Mouse (Mus musculus) gastrocnemius, postnatal 14 days (tissue): ENCODE measurements at regions not wholly inside any gene's neighbourhood (a gene's known extent, or its start where the extent isn't known, plus 50 kb on each side); places are given as distances from the start of the nearest gene placed in this dataset.

Source experiments
- DNase-seq: peaks from one replicate; pipeline ENCODE4 v3.0.0; 2021; ENCODE audit warnings: mixed read lengths
- intact Hi-C: fragments of 180-260 bp; cut with DNase I; formaldehyde crosslinking; loops from one replicate; pipeline ENCODE4 v1.15.1; 2025; ENCODE audit warnings: low total_unique reads

DNA sequence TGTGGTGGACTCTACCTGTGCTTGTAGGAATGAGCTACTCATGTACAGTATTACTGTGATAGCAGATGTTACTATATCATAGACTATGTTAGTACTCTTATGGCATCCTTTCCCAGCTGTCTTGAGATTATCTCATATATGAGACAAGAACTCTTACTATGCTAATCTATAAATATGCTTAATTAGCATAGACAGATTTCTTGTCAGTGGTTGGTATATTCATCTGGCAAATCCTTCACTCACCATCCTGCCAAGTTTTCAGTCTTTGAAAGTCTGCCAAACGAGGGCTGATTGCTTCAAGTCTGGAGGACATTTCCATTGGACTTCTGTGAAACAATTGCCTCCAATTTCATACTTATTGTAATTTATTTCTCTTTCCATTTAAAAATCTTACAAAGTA is 323.4 kb upstream of the Tle1 start:
- intact Hi-C loops, result no loop called here
- no peak for DNase-seq

DNA sequence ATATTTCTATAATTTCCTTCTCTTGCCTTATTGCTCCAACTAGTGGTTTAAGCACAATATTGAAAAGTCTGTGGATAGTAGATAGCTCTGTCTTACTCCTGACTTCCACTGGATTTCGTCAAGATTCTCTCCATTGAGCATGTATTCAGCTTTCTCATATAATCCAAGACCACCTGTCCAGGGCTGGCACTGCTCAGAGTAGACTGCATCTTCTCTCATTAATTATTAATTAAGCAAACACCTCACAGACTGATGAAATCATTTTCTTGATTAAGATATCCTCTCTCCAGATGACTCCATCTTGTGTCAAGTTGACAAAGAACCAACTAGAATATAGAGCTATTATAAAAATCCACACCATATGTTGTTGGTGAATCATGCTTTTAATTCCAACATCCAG is 310.5 kb upstream of the Tle1 start:
- DNase-seq, result no peak
- intact Hi-C loops, result no loop called here

DNA sequence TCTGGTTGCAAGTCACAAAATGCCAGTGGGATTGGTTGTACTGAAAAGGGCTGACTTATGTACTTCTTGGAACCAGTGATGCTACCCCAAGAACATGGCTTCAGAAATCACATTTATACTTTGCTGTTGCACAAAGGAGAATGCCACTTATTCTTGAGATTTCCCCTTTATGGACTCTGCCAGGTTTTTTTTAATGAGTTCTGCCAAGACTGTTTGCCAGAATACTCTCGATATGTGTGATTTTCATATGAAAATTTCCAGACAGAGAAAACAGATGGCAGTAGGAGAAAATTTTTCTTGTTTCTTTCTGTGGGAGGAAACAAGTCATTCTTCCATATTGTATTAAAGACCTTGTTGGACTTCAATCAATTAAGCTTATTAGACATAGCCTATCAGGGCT is 281.0 kb upstream of the Tle1 start:
- no peak for DNase-seq
- intact Hi-C loops, result no loop called here

DNA sequence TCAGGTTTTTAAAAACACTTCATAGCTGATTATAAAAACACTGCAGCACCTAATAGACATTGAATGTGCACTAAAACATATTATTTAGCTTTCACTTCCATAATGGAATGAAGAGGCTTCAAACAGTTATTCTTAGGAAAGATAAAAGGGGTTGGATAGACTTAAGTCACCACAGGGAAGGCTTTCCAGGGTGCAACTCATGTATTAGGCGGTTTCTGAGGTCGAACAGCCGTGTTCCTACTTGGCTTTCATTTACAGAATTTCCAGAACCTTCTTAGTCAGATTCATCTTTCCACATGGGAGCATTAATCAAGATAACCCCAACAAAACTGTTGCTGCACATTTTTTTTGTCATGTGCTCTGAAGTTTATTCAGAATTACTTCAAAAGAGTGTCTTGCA is 279.8 kb upstream of the Tle1 start:
- intact Hi-C loops, result no loop called here
- DNase-seq, result no peak

DNA sequence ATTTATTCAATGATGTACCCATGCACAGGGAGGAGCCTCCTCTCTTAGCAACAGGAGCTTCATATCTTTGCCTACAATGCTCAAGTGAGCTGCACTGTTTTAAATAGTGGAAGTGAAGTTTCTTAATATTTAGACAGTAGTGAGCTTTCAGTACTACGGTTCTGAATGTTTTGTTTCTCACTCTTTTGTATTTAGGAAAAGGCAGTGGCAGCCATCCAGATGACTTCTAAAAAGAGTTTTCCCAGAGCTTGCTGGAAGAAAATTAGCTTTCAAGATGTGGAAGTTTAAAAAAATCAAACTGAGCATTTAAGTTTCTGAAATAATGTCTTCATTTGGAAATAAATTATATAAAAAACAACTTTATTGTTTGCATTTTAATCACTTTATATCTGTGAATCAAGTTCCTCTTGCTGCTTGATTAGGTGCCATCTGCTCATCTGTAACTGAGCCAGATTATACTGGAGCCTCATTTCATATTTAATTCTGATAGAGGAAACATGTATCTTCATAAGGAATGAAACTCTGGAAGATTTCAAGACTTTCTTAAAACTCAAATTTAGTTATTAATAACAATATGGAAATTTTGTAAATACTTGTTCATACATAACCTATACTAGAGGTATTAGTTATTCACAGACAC is 268.6 kb upstream of the Tle1 start:
- intact Hi-C loops, result no loop called here
- peak; percentile 25 for DNase-seq

DNA sequence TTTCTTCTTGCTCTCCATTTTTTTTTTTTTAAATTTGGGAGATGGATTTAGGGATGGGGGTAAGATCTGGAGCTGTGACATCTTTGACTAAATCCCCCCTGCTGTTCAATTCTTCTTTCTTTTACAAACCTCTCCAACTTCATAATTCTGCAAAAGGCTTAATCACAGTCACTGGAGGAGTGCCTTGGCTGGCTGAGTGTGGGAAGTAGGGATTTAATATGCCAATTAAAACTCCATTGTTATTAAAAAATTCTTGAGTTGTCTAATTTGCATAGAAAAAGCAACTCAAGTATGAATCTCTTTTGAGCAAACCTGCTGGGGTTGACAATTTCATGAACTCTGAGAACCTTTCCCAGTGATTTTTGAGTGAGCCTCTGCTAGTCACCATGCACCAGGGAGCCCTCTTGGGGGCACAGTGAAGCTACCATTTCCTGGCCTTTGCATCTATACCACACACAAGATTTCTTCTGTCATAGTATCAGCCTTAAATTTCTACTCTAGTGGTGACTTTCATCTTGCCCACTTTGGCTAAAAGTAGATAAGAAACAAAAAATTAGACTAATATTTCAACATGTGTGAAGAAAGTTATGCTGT is 243.6 kb upstream of the Tle1 start:
- no peak for DNase-seq
- intact Hi-C loops, result no loop called here

DNA sequence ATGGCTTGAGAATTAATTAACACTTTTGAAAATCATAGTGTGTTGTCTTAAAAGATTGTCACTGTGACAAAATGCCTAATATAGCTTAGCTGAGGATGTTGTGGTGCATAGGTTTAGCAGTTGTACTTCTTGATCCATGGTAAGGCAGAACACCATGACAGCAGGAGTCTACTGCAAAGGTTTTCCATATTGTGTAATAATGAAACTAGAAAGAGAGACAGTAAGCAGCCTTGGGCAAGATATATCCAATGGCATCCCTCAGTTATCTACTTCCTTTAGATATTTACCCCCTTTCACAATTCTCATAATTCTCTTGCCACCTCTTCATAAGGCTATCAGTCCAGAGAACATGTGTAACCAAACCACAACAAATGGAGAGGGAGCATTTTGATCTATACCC is 236.6 kb upstream of the Tle1 start:
- DNase-seq, result no peak
- intact Hi-C loops, result no loop called here

DNA sequence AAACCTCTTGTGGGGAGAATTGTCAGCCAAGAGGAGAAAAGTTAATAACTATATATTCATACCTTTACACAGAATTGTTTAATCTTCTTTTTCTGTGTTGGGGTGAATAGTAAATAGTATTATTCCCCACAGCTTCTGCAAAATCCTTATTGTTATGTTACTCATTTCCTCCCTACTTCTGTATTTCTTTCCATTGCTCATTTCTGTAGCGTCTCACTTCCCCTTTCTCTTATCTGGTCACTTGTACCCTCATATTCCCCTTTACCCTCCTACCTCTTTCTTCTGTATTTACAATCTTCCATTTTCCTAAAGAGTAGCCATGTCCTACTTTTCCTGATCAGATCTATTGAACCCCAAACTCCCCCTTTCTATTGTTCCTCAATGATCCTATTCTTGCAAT is 224.6 kb upstream of the Tle1 start:
- DNase-seq, result no peak
- intact Hi-C loops, result no loop called here

DNA sequence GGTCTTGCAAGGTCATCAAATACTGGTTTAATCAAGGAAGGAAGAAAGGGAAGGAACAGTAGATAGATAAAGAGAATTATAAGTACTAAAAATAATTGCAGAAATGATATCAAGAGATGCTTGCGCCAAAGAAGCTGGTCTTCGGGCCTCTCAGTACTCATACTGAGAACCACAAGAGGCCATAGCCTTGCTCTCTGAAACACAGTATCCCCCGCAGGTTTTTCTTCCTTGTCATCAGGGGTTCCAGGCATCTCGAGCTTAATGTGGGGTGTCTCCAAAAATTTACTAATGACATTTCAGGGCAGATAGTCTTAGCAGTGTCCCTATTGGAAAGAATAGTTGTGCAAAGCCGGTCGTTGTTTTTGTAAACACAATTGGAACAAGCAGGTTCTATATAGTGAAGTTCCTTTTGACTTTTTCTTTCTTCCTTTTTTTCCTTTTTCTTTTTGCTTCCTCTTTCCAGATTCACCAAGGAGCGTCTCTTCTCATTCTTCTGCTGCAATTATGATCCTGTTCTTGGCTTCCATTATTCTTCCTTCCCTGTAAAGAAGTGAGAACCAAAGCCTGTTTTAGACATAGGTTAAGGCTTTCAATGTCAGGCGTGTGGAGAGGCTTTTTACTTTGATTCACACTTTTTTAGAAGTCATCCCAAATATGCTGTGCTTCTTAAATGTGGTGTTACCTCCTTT is 211.5 kb upstream of the Tle1 start:
- intact Hi-C loops, result no loop called here
- DNase-seq, result no peak

DNA sequence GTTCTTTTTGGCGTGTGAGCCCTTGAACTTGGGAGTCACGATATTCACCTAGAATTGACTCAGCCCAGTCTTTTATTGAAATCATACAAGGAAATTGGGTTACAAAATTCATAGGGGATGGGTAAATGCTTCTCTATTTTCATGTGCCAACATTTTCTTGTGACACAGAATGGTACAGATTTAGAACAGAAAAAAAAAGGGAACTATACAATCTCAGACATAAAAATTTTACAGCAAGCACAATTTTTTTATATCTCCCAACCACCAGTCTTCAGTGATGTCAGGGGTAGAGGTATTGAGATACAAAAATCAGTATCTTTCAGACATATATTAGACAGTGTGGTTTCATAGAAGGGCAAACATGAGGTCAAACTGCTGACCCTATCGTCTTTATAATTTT is 210.6 kb upstream of the Tle1 start:
- intact Hi-C loops, result no loop called here
- no peak for DNase-seq

DNA sequence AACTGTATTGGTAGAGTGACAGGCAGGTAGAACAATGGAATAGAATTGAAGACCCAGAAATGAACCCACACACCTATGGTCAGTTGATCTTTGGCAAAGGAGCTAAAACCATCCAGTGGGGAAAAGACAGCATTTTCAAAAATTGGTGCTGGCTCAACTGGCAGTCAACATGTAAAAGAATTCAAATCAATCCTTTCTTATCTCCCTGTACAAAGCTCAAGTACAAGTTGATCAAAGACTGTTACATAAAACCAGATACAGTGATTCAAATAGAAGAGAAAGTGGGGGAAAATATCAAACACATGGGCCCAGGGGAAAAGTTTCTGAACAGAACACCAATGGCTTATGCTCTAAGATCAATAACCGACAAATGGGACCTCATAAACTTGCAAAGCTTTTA is 200.0 kb upstream of the Tle1 start:
- no peak for DNase-seq
- intact Hi-C loops, result no loop called here

DNA sequence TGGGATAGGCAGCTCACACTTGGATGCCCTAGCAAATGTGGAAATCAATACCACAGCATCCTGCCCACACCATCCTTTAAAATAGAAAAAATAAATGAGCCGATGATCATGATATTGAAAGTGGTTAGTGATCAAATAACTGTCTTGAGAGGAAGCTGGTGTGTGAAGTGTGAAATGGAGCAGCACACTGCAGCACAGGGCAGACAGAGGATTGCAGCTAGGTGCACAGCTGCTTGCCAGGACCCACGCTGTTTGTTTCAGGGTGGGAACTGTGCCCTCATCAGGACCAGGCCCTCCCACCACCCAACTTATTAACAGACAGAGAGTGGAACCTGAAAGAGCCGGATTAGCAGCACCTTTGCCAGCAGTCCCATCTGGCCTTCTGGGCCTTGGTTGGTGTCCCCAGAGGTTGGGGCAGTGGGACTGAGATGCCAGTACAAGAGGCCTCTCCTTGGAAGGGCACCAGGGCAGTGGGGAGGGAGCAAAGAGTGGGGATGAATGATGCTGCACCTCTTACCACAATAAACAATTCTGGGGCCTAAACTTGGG is 191.2 kb upstream of the Tle1 start:
- intact Hi-C loops, result no loop called here

DNA sequence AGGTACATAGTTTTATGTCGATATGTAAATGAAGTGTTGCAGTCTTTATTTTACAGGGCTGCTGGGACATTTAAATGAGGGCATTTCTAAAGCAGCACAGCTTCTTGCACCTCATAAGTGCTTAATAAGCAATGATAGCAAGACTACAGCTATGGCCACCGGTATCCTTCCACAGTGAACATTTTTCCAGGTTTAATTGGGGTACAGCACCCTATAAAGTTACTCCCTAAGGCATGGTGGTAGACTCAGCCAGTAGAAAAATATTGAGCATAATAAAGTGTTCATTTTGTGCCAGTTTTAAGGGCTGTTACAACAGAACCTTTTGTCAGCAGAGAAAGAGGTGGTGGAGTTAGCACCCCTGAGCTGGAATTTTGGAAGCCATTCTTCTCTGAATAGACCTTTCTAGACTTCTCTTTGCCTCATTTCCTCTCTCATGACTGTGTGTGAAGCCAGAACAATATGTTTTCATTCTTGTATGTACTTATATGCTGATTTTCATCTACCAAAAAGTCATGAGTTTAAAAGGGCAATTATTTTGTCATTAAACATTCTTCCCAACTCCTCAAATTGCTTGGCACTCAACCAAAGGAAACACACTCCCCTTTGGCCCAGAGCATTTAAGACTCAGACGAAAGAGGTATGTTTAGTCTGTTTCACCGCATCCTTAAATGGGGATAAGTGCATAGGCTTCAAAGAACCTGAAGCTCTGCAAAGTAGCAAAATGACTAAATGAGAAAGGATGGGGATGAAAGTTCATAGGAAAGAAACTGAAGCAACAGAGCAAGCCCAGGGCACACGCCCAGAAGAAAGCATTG is 189.3 kb upstream of the Tle1 start:
- no peak for DNase-seq
- intact Hi-C loops, result no loop called here

More for the DNA sequence above, 191.2 kb upstream of the Tle1 start:
- DNase-seq, result no peak

DNA sequence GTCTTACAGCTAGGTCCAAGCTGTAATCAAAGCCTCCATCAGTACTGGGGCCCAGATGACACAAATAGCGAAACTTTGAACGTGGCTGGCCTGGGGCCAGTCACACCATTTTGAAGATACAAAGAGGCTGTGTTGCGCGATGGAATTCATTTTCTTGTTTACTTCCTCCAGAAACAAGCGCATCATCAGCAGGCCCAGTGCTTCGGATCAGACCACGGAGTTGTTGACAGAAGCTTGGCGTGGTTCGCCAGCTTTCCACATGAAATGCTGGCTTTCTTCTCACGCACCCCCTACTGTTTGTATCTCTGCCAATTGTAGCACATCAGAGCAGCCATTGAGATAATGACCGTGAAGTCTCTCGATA is 184.2 kb upstream of the Tle1 start:
- DNase-seq, result peak; percentile 52
- intact Hi-C loops, result no loop called here

DNA sequence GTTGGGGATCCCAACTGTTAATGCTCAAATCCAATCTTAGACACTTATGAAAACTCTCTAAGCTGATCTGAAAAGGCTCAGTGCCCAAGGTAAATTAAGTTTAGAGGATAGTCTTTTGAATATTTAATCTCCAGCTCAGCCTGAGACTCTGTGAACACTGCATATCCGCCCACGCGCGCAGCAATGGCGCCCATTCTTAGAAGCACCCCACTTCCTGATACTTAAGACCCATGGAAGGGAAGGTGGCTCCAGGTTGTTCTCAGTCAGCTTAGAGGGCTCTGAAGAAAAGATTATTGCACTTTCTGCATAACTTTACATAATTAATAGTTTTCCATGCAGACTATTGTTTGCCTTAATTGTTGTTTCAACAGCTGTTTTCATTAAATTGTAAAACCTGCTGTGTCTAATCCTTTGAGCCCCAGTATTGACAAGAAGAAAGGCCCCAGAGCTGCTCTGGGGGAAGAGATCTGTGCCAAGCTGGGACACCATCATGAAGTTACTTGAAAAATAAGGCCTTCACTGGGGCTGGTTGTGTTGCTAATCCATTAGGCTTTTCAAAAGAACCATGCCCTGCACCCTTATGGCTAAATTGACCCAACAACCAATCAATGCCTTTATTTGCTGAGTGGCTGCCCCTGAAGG is 183.7 kb upstream of the Tle1 start:
- DNase-seq, result no peak
- intact Hi-C loops, result no loop called here

DNA sequence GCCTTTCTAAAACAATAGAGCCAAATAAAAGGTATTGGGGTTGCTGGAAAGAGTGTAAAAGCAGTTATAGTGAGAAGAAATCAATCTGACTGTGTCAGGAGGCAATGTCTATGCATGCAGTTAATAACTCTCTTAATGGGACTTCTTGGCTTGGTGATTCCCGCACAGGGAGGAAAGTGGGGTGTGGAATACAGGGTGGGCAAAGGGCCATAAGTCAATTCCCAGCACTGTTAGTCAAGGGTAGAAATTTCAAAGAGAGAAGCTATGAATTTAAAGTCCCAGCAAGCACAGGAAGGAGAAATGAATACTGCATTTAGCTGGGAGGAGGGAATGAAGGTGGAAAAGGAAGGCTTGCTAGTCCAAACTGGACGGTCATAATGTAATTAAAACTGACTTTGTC is 183.0 kb upstream of the Tle1 start:
- intact Hi-C loops, result no loop called here
- no peak for DNase-seq

DNA sequence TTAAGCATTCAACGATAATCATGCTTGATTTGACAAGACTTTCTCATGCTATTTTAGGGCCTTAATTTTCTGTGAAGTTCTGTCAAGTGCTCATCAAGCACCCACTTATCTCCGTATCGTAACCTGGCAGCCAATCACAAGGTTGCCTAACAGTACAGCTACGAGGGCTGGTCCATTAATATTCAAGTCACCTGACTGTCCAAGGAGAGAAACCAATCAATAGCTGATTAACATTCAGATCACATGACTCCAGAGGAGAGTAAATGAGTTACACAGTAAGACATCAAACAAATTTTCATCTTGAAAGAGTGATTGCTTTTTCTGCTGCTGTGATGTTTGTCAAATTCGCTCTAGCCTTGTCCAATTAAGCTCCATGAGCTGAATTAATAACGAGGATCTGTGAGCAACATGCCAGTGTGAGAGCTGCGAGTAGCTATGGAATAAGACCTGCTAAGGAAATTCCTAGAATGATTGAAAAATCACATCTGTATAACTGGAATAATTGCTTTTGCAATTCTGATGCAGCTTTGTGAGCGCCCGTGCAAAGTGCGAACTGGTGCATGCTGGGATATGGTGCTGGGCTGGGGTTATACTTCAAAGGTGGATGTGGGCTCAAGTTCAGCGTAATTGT is 181.9 kb upstream of the Tle1 start:
- DNase-seq, result no peak
- intact Hi-C loops, result no loop called here

DNA sequence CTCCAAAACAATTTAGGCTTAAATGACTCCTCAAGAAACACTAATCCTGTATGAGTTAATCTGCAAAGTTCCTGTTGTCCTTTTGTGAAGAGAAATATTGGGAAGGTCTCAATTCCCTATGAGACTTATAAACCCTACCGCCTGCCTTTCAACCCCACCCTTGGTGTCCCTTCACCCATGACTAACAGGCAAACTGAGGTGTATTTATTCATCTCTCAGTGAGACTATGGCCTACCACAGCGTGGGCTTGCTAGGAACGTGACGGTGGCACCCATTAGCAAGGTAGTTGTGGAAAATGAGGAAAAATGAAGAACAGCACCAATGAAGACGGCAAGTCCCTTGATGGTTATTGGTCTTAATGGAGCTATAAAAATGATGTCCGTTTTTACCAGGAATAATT is 181.0 kb upstream of the Tle1 start:
- intact Hi-C loops, result no loop called here

DNA sequence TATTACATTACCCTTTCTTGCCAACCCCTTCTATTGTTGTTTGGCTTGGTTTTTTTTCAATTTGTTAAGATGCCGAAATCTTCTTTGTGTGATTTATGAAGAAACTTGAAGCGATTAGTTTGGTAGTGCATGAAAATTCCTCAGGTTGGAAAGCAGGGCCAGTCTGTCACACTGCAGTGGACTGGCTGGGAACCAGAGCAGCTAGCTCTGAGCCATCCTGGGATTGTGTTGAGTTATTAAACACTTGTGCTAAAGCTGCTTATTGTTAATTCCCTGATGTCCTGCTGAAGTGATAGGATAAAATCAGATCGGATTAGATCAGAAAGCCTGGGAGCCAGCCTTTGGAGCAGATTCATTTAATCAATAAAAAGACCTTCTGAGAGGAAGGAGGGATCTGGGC is 180.4 kb upstream of the Tle1 start:
- intact Hi-C loops, result no loop called here
- no peak for DNase-seq

More for the DNA sequence above, 181.0 kb upstream of the Tle1 start:
- no peak for DNase-seq
